Mouse (Mus musculus) lung, embryonic 15.5 days (tissue): ENCODE measurements around the gene Crxos. TPM values are rescaled to one million over a fixed set of nuclear protein-coding genes. Genes with fewer than 3 reads are reported as not detected.

Experiments used
- ATAC-seq: fragments of 200-750 bp; cut with Nextera tagmentation; 2 replicates; pipeline ENCODE4 v1.8.0; 2017; ENCODE audit warnings: moderate number of reproducible peaks, borderline replicate concordance; ENCODE audit not compliant: low FRiP score, low TSS enrichment; ENCODE audit errors: extremely low read depth
- H3K27ac ChIP-seq: fragments of 300-500 bp; sonication (generic); 2 replicates; pipeline ENCODE4 v1.5.1; 2015; ENCODE audit warnings: moderate library complexity, mild to moderate bottlenecking, inconsistent platforms
- H3K27me3 ChIP-seq: fragments of 300-500 bp; sonication (generic); 2 replicates; pipeline ENCODE4 v1.6.1; 2015; ENCODE audit warnings: inconsistent platforms
- H3K36me3 ChIP-seq: fragments of 300-500 bp; sonication (generic); 2 replicates; pipeline ENCODE4 v1.6.1; 2015; ENCODE audit warnings: inconsistent platforms
- H3K4me1 ChIP-seq: fragments of 300-500 bp; sonication (generic); 2 replicates; pipeline ENCODE4 v1.6.1; 2015; ENCODE audit warnings: inconsistent platforms
- H3K4me2 ChIP-seq: fragments of 300-500 bp; sonication (generic); 2 replicates; pipeline ENCODE4 v1.6.1; 2015; ENCODE audit warnings: inconsistent platforms, mild to moderate bottlenecking, moderate library complexity
- H3K4me3 ChIP-seq: fragments of 300-500 bp; sonication (generic); 2 replicates; pipeline ENCODE4 v1.5.1; 2015; ENCODE audit warnings: mild to moderate bottlenecking, inconsistent platforms
- H3K9ac ChIP-seq: fragments of 300-500 bp; sonication (generic); 2 replicates; pipeline ENCODE4 v1.6.1; 2015; ENCODE audit warnings: inconsistent platforms
- H3K9me3 ChIP-seq: fragments of 300-500 bp; sonication (generic); 2 replicates; pipeline ENCODE4 v1.6.1; 2016; ENCODE audit warnings: inconsistent platforms
- WGBS: fragments of 180-500 bp; shearing (Covaris S2); methylation state at CpG from one replicate; pipeline ENCODE4 v1.1.7; 2015; 5-methylcytosine and 5-hydroxymethylcytosine counted together
- polyA plus RNA-seq: library from polyadenylated mRNA; unstranded; fragments of >200 nt; fragmentation: Nextera tagmentation; extraction: Ambion mirVana; gene quantifications from 2 replicates; pipeline ENCODE4 v1.2.1, GENCODE M21; 2015

Gene Crxos
- polyA plus RNA-seq, 1 experiment from 2014 or later, result not detected

DNA sequence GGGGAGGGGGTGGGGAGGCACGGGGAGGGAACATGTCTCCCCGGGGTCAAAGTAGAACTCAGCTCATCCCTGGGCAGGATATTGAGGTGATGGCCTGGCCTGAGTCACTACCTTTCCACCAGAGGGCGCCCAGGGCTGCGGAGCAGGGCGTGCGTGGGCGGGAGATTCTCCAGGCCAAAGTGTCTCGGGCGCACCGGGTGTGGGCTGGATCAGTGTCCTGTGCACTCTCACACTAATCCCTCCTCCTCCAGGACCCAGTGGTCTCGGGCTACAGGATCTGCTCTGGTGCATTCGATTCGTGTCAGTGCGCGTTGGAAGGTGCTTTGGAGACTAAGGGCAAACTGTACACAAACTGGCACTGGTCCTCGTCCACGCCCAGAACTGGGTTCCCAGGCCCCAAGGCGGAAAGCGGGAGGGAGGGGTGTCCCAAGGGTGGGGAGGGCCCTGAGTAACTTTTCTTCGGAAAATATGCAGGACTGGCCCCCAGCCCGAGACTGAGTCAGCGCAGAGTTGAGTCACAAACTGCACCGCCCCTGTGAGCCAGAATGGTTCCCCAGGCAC, 66.0 kb downstream of the Crxos start:
- H3K36me3 ChIP-seq, result peaks cover 47% of the 10 kb centered on the region
- peak overlapping the region; percentile 18 for H3K9ac ChIP-seq
- WGBS, result 2% methylated on average over 23 of the region's 23 CpGs

DNA sequence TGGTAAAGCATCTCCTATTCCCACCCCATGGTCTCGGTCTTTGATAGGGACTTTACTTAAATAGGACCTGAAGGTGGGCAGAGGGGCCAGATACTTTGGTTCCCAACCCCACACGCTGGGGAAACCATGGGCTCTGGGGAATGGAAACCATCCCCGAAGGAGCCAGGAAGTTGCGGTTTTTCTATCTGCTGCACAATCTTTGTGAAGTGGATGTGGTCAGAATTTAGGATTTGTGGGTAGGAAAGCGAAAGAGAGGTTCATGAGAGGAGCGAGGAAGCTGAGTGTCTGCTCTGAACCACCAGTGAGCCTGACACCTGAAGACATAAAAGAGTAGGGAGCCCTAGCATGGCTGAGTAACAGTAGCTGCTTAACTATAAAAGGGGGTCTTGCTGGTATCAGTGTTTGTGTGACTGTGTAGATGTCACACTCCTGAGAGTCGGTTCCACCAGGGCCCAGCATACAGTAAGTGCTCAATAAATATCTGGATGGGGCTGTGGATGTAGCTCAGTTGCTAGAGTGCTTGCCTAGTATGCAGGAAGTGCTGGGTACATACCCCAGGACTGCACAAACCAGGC, 66.9 kb downstream of the Crxos start:
- no peaks in the 10 kb centered on the region for H3K9me3 ChIP-seq
- H3K27me3 ChIP-seq, result no peaks in the 10 kb centered on the region
- peak overlapping the region; percentile 53; the same call in 1 of the 2 replicates for H3K4me2 ChIP-seq
- peaks cover 47% of the 10 kb centered on the region for H3K36me3 ChIP-seq
- peak overlapping the region; percentile 20; the same call in 1 of the 2 replicates for H3K9ac ChIP-seq
- H3K4me1 ChIP-seq, result peaks cover 32% of the 10 kb centered on the region
- peak overlapping the region; percentile 69; the same call in 1 of the 2 replicates for H3K27ac ChIP-seq
- 77% methylated on average over 7 of the region's 7 CpGs for WGBS
- no peak overlapping the region for H3K4me3 ChIP-seq
- ATAC-seq, result no peak

More for the DNA sequence above, 66.0 kb downstream of the Crxos start:
- Histone ChIP-seq H3K9me3 (no peaks in the 10 kb centered on the region), H3K27me3 (no peaks in the 10 kb centered on the region), H3K4me3 (peak overlapping the region; percentile 19), H3K4me1 (peaks cover 34% of the 10 kb centered on the region), H3K27ac (peak overlapping the region; percentile 69), H3K4me2 (peak overlapping the region; percentile 53)
- peak; percentile 71 for ATAC-seq

GRCm38 (mm10) chr7:15950008-15950407, 67.6 kb downstream of the Crxos start:
- Histone ChIP-seq H3K9ac (no peak overlapping the region), H3K9me3 (no peaks in the 10 kb centered on the region), H3K36me3 (peaks cover 50% of the 10 kb centered on the region), H3K4me3 (no peak overlapping the region), H3K4me1 (peaks cover 28% of the 10 kb centered on the region), H3K4me2 (no peak overlapping the region), H3K27ac (no peak overlapping the region), H3K27me3 (no peaks in the 10 kb centered on the region)
- no peak for ATAC-seq
- 84% methylated on average over 15 of the region's 15 CpGs for WGBS

DNA sequence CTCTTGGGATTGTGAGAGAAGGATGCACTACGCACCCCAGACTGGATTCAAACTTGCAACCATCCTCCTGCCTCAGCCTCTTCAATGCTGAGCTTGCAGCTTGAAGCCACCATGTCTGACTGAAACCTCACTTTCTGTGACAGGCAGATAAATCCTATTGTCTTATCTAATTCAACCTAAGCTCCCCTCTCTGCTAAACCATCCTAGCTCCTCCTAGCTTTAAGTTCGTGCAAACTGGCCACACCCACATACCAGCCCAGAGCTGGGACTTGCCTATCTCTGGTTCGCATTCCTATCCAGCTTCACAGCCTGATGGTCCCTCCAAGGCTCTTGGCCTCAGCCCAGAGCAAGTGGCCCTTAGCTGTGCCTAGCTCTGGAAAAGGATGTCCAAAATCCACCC, 70.0 kb downstream of the Crxos start:
- Histone ChIP-seq H3K27ac (no peak overlapping the region), H3K4me2 (no peak overlapping the region), H3K9ac (no peak overlapping the region), H3K4me3 (no peak overlapping the region), H3K27me3 (no peaks in the 10 kb centered on the region), H3K4me1 (peaks cover 38% of the 10 kb centered on the region), H3K36me3 (peaks cover 67% of the 10 kb centered on the region), H3K9me3 (no peaks in the 10 kb centered on the region)
- WGBS, result 64% methylated on average over 3 of the region's 3 CpGs
- ATAC-seq, result no peak

Other genes starting within 250 kb of the Crxos start
- gene Obox3, start 242.7 kb upstream of the Crxos start, polyA plus RNA-seq, result not detected in 2 replicates
- not detected in 2 replicates for gene Obox5, start 132.5 kb upstream of the Crxos start, polyA plus RNA-seq
- gene Obox6, start 42.9 kb upstream of the Crxos start, polyA plus RNA-seq, result not detected in 2 replicates
- not detected in 2 replicates for gene Crx, start 2.6 kb upstream of the Crxos start, polyA plus RNA-seq
- gene Selenow, start 39.8 kb downstream of the Crxos start, polyA plus RNA-seq, result 774 and 832 TPM in 2 replicates
- gene Nop53, start 63.5 kb downstream of the Crxos start, polyA plus RNA-seq, result 188 and 189 TPM in 2 replicates
- gene Ehd2, start 85.0 kb downstream of the Crxos start, polyA plus RNA-seq, result 82.9 and 89.9 TPM in 2 replicates
- gene Bicra, start 165.3 kb downstream of the Crxos start, polyA plus RNA-seq, result 5.8 and 8.0 TPM in 2 replicates
- 0.04 TPM in 1 of 2 replicates, not detected in the other for gene Zfp541, start 179.2 kb downstream of the Crxos start, polyA plus RNA-seq
- 168 and 178 TPM in 2 replicates for gene Napa, start 215.8 kb downstream of the Crxos start, polyA plus RNA-seq
- gene Kptn, start 237.3 kb downstream of the Crxos start, polyA plus RNA-seq, result 28.5 and 31.7 TPM in 2 replicates
- 0.10 and 0.12 TPM in 2 replicates for gene Slc8a2, start 247.2 kb downstream of the Crxos start, polyA plus RNA-seq